Mouse (Mus musculus) bone marrow, adult 2 months (tissue): Measurements from ENCODE around the gene Tex14. TPM values are rescaled to one million over a fixed set of nuclear protein-coding genes. Genes with fewer than 3 reads are reported as not detected.

Source experiments
- H3K27ac ChIP-seq: fragments of 200-500 bp; 2 replicates; pipeline ENCODE4 v1.5.1; 2012; ENCODE audit warnings: low read depth, mild to moderate bottlenecking, control low read depth, inconsistent platforms, low read length; ENCODE audit not compliant: control insufficient read depth, poor library complexity, insufficient read depth
- H3K4me1 ChIP-seq: fragments of 200-500 bp; 2 replicates; pipeline ENCODE4 v1.6.1; 2011; ENCODE audit warnings: low read length; ENCODE audit not compliant: control insufficient read depth, insufficient read depth
- H3K4me3 ChIP-seq: fragments of 200-500 bp; replicated peaks from 2 replicates; pipeline ENCODE3; 2011; ENCODE audit warnings: mild to moderate bottlenecking, low read depth, low read length, control low read depth; ENCODE audit not compliant: control insufficient read depth
- CTCF ChIP-seq: fragments of 200-500 bp; IDR thresholded peaks from 2 replicates; pipeline ENCODE4 v1.5.1; 2011; ENCODE audit warnings: low read length, control low read depth; ENCODE audit not compliant: control insufficient read depth, insufficient read depth
- POLR2A ChIP-seq: fragments of 200-500 bp; IDR thresholded peaks from 2 replicates; pipeline ENCODE4 v1.6.1; 2011; ENCODE audit warnings: low read depth, mild to moderate bottlenecking, control low read depth, low read length, borderline replicate concordance; ENCODE audit not compliant: control insufficient read depth
- WGBS: fragments of 180-500 bp; shearing (Covaris S2); methylation state at CpG from one replicate; pipeline ENCODE4 v1.1.7; 2018; 5-methylcytosine and 5-hydroxymethylcytosine counted together
- polyA plus RNA-seq: library from polyadenylated mRNA; stranded (reverse); fragments of >200 nt; gene quantifications from 2 replicates; pipeline ENCODE4 v1.2.4, GENCODE M21; 2011; ENCODE audit warnings: low replicate concordance; ENCODE audit not compliant: missing spikeins, insufficient read depth, insufficient read length

Tex14 gene
- polyA plus RNA-seq, 1 experiment, result 1.5 TPM

DNA sequence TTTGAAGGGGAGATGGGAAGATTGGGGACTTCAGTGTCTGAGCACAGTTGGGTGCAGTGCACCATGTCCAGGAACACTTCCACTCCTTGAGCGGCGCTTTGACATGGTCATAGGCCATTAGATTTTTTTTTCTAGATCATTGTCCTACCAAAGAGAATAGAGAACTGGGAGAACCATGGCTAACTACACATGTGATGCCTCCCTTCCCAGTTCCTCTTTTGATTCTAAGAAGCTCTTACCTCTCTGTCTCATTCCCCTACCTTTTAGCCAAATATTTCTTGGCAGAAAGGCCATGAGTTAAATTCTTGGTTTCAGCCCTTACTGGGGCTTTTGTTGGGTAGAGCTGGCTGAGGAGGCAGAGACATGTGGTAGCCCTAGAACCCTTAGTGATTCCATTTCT, 198.7 kb downstream of the Tex14 start:
- Histone ChIP-seq H3K4me3 (no peak overlapping the region), H3K4me1 (no peaks in the 10 kb centered on the region), H3K27ac (no peak overlapping the region)
- WGBS, result 88% methylated on average over 2 of the region's 2 CpGs
- TF ChIP-seq POLR2A, result no peak
- TF ChIP-seq CTCF, result no peak

Other genes with a start within 250 kb of the Tex14 start
- 1.5 and 2.9 TPM in 2 replicates for gene Ppm1e, start 46.0 kb upstream of the Tex14 start, polyA plus RNA-seq
- 9.6 and 11.6 TPM in 2 replicates for gene Rad51c, start 111 bp upstream of the Tex14 start, polyA plus RNA-seq
- gene Gm11492, start 161.6 kb downstream of the Tex14 start, polyA plus RNA-seq, result not detected in 2 replicates
- gene Sept4, start 163.8 kb downstream of the Tex14 start, polyA plus RNA-seq, result 17.5 and 35.6 TPM in 2 replicates
- gene Mtmr4, start 187.1 kb downstream of the Tex14 start, polyA plus RNA-seq, result 8.7 and 9.0 TPM in 2 replicates
- gene Hsf5, start 212.1 kb downstream of the Tex14 start, polyA plus RNA-seq, result not detected in 2 replicates